Mouse (Mus musculus): ENCODE results near the gene Gipr. TPM values are rescaled to one million over a fixed set of nuclear protein-coding genes. Genes with fewer than 3 reads are reported as not detected.

Gipr gene
- polyA plus RNA-seq, 1 experiment from 2014 or later: 0.25 TPM

MicroRNAs encoded within 50 kb of the gene (microRNA counts, 519-probe panel; counts per million panel counts)
- 473 counts per million, percentile 71 among the panel's probes with 10 or more counts for microRNA mmu-miR-330

Small RNAs within 50 kb of the gene (microRNA-seq; reads per million reads assigned to microRNA genes)
- 216 reads per million, percentile 54 among the genes with 10 or more reads in this experiment for gene Mir330 (ENCODE audit: borderline number of aligned reads)

Other genes starting within 250 kb of the Gipr start
- gene Nova2, start 240.2 kb downstream of the Gipr start, polyA plus RNA-seq (2015; fragmentation: Nextera tagmentation; extraction: Ambion mirVana): 0.17 and 0.28 TPM in 2 replicates
- not detected in 2 replicates for gene Nanos2, start 178.7 kb downstream of the Gipr start, polyA plus RNA-seq (2015; fragmentation: Nextera tagmentation; extraction: Ambion mirVana)
- gene Mypop, start 174.9 kb downstream of the Gipr start, polyA plus RNA-seq (2015; fragmentation: Nextera tagmentation; extraction: Ambion mirVana): 5.5 and 5.9 TPM in 2 replicates
- gene Irf2bp1, start 162.1 kb downstream of the Gipr start, polyA plus RNA-seq (2015; fragmentation: Nextera tagmentation; extraction: Ambion mirVana): 18.3 and 20.7 TPM in 2 replicates
- gene Foxa3, start 142.6 kb downstream of the Gipr start, polyA plus RNA-seq (2015; fragmentation: Nextera tagmentation; extraction: Ambion mirVana): 0.23 and 0.47 TPM in 2 replicates
- gene Sympk, start 141.8 kb downstream of the Gipr start, polyA plus RNA-seq (2015; fragmentation: Nextera tagmentation; extraction: Ambion mirVana): 18.5 and 19.6 TPM in 2 replicates
- not detected in 2 replicates for gene Rsph6a, start 111.4 kb downstream of the Gipr start, polyA plus RNA-seq (2015; fragmentation: Nextera tagmentation; extraction: Ambion mirVana)
- 4.3 and 5.0 TPM in 2 replicates for gene Dmwd, start 89.9 kb downstream of the Gipr start, polyA plus RNA-seq (2015; fragmentation: Nextera tagmentation; extraction: Ambion mirVana)
- 2.8 and 3.7 TPM in 2 replicates for gene Dmpk, start 82.3 kb downstream of the Gipr start, polyA plus RNA-seq (2015; fragmentation: Nextera tagmentation; extraction: Ambion mirVana)
- 1.2 and 1.5 TPM in 2 replicates for gene Six5, start 71.5 kb downstream of the Gipr start, polyA plus RNA-seq (2015; fragmentation: Nextera tagmentation; extraction: Ambion mirVana)
- 0.70 and 0.72 TPM in 2 replicates for gene Gm4969, start 47.8 kb downstream of the Gipr start, polyA plus RNA-seq (2015; fragmentation: Nextera tagmentation; extraction: Ambion mirVana)
- gene Fbxo46, start 46.3 kb downstream of the Gipr start, polyA plus RNA-seq (2015; fragmentation: Nextera tagmentation; extraction: Ambion mirVana): 16.4 and 16.6 TPM in 2 replicates
- 10.1 and 11.5 TPM in 2 replicates for gene Qpctl, start 16.8 kb downstream of the Gipr start, polyA plus RNA-seq (2015; fragmentation: Nextera tagmentation; extraction: Ambion mirVana)
- gene Snrpd2, start 16.4 kb downstream of the Gipr start, polyA plus RNA-seq (2015; fragmentation: Nextera tagmentation; extraction: Ambion mirVana): 154 and 164 TPM in 2 replicates
- gene Eml2, start 10.3 kb upstream of the Gipr start, polyA plus RNA-seq (2015; fragmentation: Nextera tagmentation; extraction: Ambion mirVana): 5.7 and 6.1 TPM in 2 replicates
- 0.69 and 0.80 TPM in 2 replicates for gene Gpr4, start 46.4 kb upstream of the Gipr start, polyA plus RNA-seq (2015; fragmentation: Nextera tagmentation; extraction: Ambion mirVana)
- 25.4 and 25.7 TPM in 2 replicates for gene Opa3, start 62.2 kb upstream of the Gipr start, polyA plus RNA-seq (2015; fragmentation: Nextera tagmentation; extraction: Ambion mirVana)
- gene Vasp, start 105.7 kb upstream of the Gipr start, polyA plus RNA-seq (2015; fragmentation: Nextera tagmentation; extraction: Ambion mirVana): 74.3 and 75.3 TPM in 2 replicates
- gene Ppm1n, start 113.9 kb upstream of the Gipr start, polyA plus RNA-seq (2015; fragmentation: Nextera tagmentation; extraction: Ambion mirVana): 0.27 and 0.30 TPM in 2 replicates
- 1.6 and 2.2 TPM in 2 replicates for gene Rtn2, start 116.5 kb upstream of the Gipr start, polyA plus RNA-seq (2015; fragmentation: Nextera tagmentation; extraction: Ambion mirVana)
- gene Fosb, start 143.9 kb upstream of the Gipr start, polyA plus RNA-seq (2015; fragmentation: Nextera tagmentation; extraction: Ambion mirVana): 0.19 and 0.21 TPM in 2 replicates
- gene Ercc1, start 178.7 kb upstream of the Gipr start, polyA plus RNA-seq (2015; fragmentation: Nextera tagmentation; extraction: Ambion mirVana): 59.6 and 67.1 TPM in 2 replicates
- gene Cd3eap, start 193.4 kb upstream of the Gipr start, polyA plus RNA-seq (2015; fragmentation: Nextera tagmentation; extraction: Ambion mirVana): 15.8 and 18.7 TPM in 2 replicates
- 2.2 and 2.4 TPM in 2 replicates for gene Ppp1r13l, start 193.6 kb upstream of the Gipr start, polyA plus RNA-seq (2015; fragmentation: Nextera tagmentation; extraction: Ambion mirVana)
- 14.3 and 15.1 TPM in 2 replicates for gene Ercc2, start 215.9 kb upstream of the Gipr start, polyA plus RNA-seq (2015; fragmentation: Nextera tagmentation; extraction: Ambion mirVana)
- gene Klc3, start 238.0 kb upstream of the Gipr start, polyA plus RNA-seq (2015; fragmentation: Nextera tagmentation; extraction: Ambion mirVana): 35.3 and 38.4 TPM in 2 replicates
- gene Ckm, start 238.6 kb upstream of the Gipr start, polyA plus RNA-seq (2015; fragmentation: Nextera tagmentation; extraction: Ambion mirVana): 3.6 and 7.0 TPM in 2 replicates